ENCODE assay signal across 12 mouse cellular contexts in the genomic region with DNA sequence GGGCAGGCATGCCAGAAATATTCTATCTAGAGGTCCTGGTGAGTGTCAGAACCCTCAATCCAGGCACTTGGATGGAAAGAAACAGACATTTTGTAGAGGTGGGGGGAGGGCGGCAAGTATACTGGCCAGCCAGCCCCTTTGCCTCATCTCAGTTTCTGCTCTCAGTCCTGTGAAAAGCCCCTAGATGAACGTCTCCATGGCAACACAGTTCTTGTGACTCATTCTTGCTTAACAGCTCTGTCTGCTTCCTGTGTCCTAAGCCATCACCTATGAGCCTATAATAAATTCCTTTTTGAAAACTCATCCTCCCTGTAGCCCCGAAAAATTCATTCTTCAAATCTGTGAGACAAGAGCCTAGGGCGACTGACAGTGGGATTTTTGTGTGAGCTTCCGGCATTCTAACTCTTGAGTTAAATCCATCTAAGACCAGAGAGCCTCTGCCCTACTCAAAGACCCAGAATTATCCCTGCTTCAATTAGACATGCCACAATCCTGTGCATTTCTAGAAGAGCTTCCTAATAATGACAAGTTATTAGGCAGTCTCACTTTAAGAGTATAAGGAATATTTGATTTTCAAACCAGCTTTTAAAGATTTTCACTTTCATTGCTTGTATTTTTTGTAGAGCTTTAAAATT.
DNase-seq lines count a peak whose midpoint lies in the region; ATAC-seq and TF ChIP-seq lines count a peak whose summit lies in the region.
"Had no signal": no experiment of that assay in that cellular context is flagged by ENCODE, and none has a peak within 500 bp of the region (broad histone marks: within the 10 kb centered on the region; RNA-seq: fewer than 3 reads in every experiment).

No protein-coding gene starts in this region.

- no peak overlapping the region for H3K4me2 ChIP-seq in forebrain, embryonic 14.5 days (ENCODE audit: low read length)
- peak overlapping the region; percentile 6; the same call in 1 of the 2 replicates for H3K4me2 ChIP-seq in midbrain, embryonic 11.5 days
- H3K4me2 ChIP-seq in liver, postnatal 0 days (ENCODE audit: low read depth, low read length) = no peak overlapping the region

- H3K9me3 ChIP-seq in forebrain, embryonic 14.5 days (replicated peaks; ENCODE audit: control insufficient read depth, low read length) = no peaks in the 10 kb centered on the region
- no peaks in the 10 kb centered on the region for H3K9me3 ChIP-seq in midbrain, embryonic 11.5 days (ENCODE audit: control insufficient read depth, low read length)
- H3K9me3 ChIP-seq in liver, postnatal 0 days (ENCODE audit: low read length) = no peaks in the 10 kb centered on the region

- peaks cover 4% of the 10 kb centered on the region; the same call in 1 of the 2 replicates for H3K4me1 ChIP-seq in forebrain, embryonic 14.5 days (ENCODE audit: control insufficient read depth, insufficient read depth, low read length)
- H3K4me1 ChIP-seq in midbrain, embryonic 11.5 days (ENCODE audit: control insufficient read depth, insufficient read depth, low read length) = peaks cover 5% of the 10 kb centered on the region; the same call in 1 of the 2 replicates
- no peaks in the 10 kb centered on the region for H3K4me1 ChIP-seq in liver, postnatal 0 days (ENCODE audit: insufficient read depth)

- H3K27ac ChIP-seq in forebrain, embryonic 14.5 days (ENCODE audit: low read depth, low read length) = no peak overlapping the region
- H3K27ac ChIP-seq in midbrain, embryonic 11.5 days (ENCODE audit: low read depth, low read length) = no peak overlapping the region
- no peak overlapping the region for H3K27ac ChIP-seq in liver, postnatal 0 days (ENCODE audit: low read depth)

- peak; percentile 19 for DNase-seq in 3134 (ENCODE audit: extremely low read depth, insufficient read length, low spot score)
- peak; percentile 60 for DNase-seq in NIH3T3 (ENCODE audit: low read depth)
- DNase-seq in forebrain, embryonic 14.5 days (ENCODE audit: low spot score) = peak; percentile 66
- peak; percentile 81 for DNase-seq in midbrain, embryonic 11.5 days (ENCODE audit: low spot score, missing footprints)
- DNase-seq in liver, postnatal 0 days = no peak
- no peak for DNase-seq in testis, postnatal 10 days (ENCODE audit: low spot score)
- no peak for DNase-seq in urinary bladder, adult 2 months (ENCODE audit: low spot score)
- DNase-seq: cerebellum, adult 8-10 months; gastrocnemius, postnatal 14 days; kidney, postnatal 4 days; lung, postnatal 10 days had no signal

- no peak overlapping the region for H3K4me3 ChIP-seq in forebrain, embryonic 14.5 days (ENCODE audit: low read depth, low read length)
- no peak overlapping the region for H3K4me3 ChIP-seq in midbrain, embryonic 11.5 days (ENCODE audit: low read depth, low read length)
- H3K4me3 ChIP-seq in liver, postnatal 0 days (ENCODE audit: low read depth, low read length) = no peak overlapping the region

- TF ChIP-seq CTCF in liver, postnatal 0 days (IDR thresholded peaks at IDR 0.05; ENCODE audit: low read depth) = no peak

- peak; percentile 84 for ATAC-seq in forebrain, embryonic 14.5 days
- ATAC-seq in midbrain, embryonic 11.5 days (ENCODE audit: low FRiP score) = peak; percentile 92
- ATAC-seq in liver, postnatal 0 days = no peak
- ATAC-seq in megakaryocyte progenitor cell, adult 5-6 weeks (replicated peaks; ENCODE audit: poor library complexity) = no peak

- 35% methylated on average over 5 of the region's 5 CpGs for WGBS in forebrain, embryonic 14.5 days
- WGBS in midbrain, embryonic 11.5 days = 33% methylated on average over 5 of the region's 5 CpGs
- whole genome bisulfite sequencing in liver, postnatal 0 days (ENCODE audit: insufficient replicate concordance) = 46% methylated on average over 5 of the region's 5 CpGs

- H3K27me3 ChIP-seq in forebrain, embryonic 14.5 days (replicated peaks; ENCODE audit: control insufficient read depth, insufficient read depth, low read length) = no peaks in the 10 kb centered on the region
- no peaks in the 10 kb centered on the region for H3K27me3 ChIP-seq in midbrain, embryonic 11.5 days (ENCODE audit: control insufficient read depth, insufficient read depth, low read length)
- H3K27me3 ChIP-seq in liver, postnatal 0 days (ENCODE audit: insufficient read depth, low read length) = no peaks in the 10 kb centered on the region; the same call in 1 of the 2 replicates

- no peaks in the 10 kb centered on the region for H3K36me3 ChIP-seq in forebrain, embryonic 14.5 days (ENCODE audit: control insufficient read depth, insufficient read depth, low read length)
- H3K36me3 ChIP-seq in midbrain, embryonic 11.5 days (ENCODE audit: control insufficient read depth, insufficient read depth, low read length) = no peaks in the 10 kb centered on the region
- H3K36me3 ChIP-seq in liver, postnatal 0 days (replicated peaks; ENCODE audit: insufficient read depth, low read length) = no peaks in the 10 kb centered on the region

- no peak overlapping the region for H3K9ac ChIP-seq in forebrain, embryonic 14.5 days (ENCODE audit: low read length)
- 0 out of 2 replicates have a peak overlapping the region, but pooled peaks have one; percentile 4 for H3K9ac ChIP-seq in midbrain, embryonic 11.5 days (ENCODE audit: low read length)
- no peak overlapping the region for H3K9ac ChIP-seq in liver, postnatal 0 days (replicated peaks)

- no peak for TF ChIP-seq EP300 in liver, postnatal 0 days (IDR thresholded peaks at IDR 0.05; ENCODE audit: low read depth)

Comparison
In these comparisons a context has a peak if more than half of its experiments do, and no peak if none do; other contexts are left out.
1. DNase-seq: peak in 3134 (single experiment), NIH3T3 (single experiment), forebrain, embryonic 14.5 days (single experiment) and midbrain, embryonic 11.5 days (single experiment); none in liver, postnatal 0 days (single experiment), testis, postnatal 10 days (single experiment) and urinary bladder, adult 2 months (single experiment).
2. ATAC-seq: peak in forebrain, embryonic 14.5 days (single experiment) and midbrain, embryonic 11.5 days (single experiment); none in liver, postnatal 0 days (single experiment) and megakaryocyte progenitor cell, adult 5-6 weeks (single experiment).